19 mouse cellular contexts compared by ENCODE assay signal in genomic region chr2:31960986-31961385, GRCm38 (mm10). TPM values are rescaled to one million over a fixed set of nuclear protein-coding genes. Genes with fewer than 3 reads are reported as not detected.
A peak's percentile ranks its signal among the peaks of the same experiment; 100 is the strongest.
DNase-seq lines count a peak whose midpoint lies in the region; ATAC-seq and TF ChIP-seq lines count a peak whose summit lies in the region.
"Had no signal": no experiment of that assay in that cellular context is flagged by ENCODE, and none has a peak within 500 bp of the region (broad histone marks: within the 10 kb centered on the region; RNA-seq: fewer than 3 reads in every experiment).

No protein-coding gene starts in this region.

- H3K4me3 ChIP-seq in hindbrain, embryonic 12.5 days, result no peak overlapping the region
- no peak overlapping the region for H3K4me3 ChIP-seq in hindbrain, embryonic 11.5 days (ENCODE audit: low read depth, low read length)
- no peak overlapping the region for H3K4me3 ChIP-seq in layer of hippocampus, adult 2 months
- H3K4me3 ChIP-seq in E14TG2a.4 (replicated peaks; ENCODE audit: low read length), result peak overlapping the region; percentile 49
- H3K4me3 ChIP-seq: heart, embryonic 12.5 days; liver, embryonic 12.5 days; megakaryocyte, embryonic 14.5 days had no signal

- H3K9ac ChIP-seq in hindbrain, embryonic 12.5 days, result no peak overlapping the region
- H3K9ac ChIP-seq in hindbrain, embryonic 11.5 days (ENCODE audit: low read depth, low read length), result no peak overlapping the region
- H3K9ac ChIP-seq: heart, embryonic 12.5 days; liver, embryonic 12.5 days had no signal

- 0 out of 2 replicates have a peak, but pooled peaks cover 9% of the 10 kb centered on the region for H3K36me3 ChIP-seq in hindbrain, embryonic 12.5 days
- no peaks in the 10 kb centered on the region for H3K36me3 ChIP-seq in hindbrain, embryonic 11.5 days (ENCODE audit: control insufficient read depth, insufficient read depth, low read length)
- H3K36me3 ChIP-seq in E14TG2a.4 (ENCODE audit: insufficient read depth, low read length), result no peaks in the 10 kb centered on the region
- H3K36me3 ChIP-seq: liver, embryonic 12.5 days had no signal

- ATAC-seq in hindbrain, embryonic 12.5 days (ENCODE audit: low FRiP score), result no peak
- no peak for ATAC-seq in hindbrain, embryonic 11.5 days (ENCODE audit: low FRiP score)
- ATAC-seq in Patski, result peak; percentile 18
- ATAC-seq: liver, embryonic 12.5 days had no signal

- WGBS in hindbrain, embryonic 12.5 days, result 89% methylated on average over 8 of the region's 8 CpGs
- WGBS in hindbrain, embryonic 11.5 days, result 92% methylated on average over 8 of the region's 8 CpGs

- CTCF ChIA-PET in Patski (lab: Charles Lee), result interaction anchor here (1.1 to 2.2 kb wide), 3 partner anchors 12 to 25 kb away, joined by 3 to 9 read pairs (median 3); no protein-coding TSS in a partner anchor

- in situ Hi-C loops in Patski (cut with MboI; ENCODE audit: low pct_unique_long_range_greater_than_20kb), result no loop called here

- POLR2A ChIA-PET in Patski (lab: Charles Lee), result interaction anchor here (1.1 to 2.3 kb wide), 3 partner anchors 12 to 40 kb away, joined by 4 to 6 read pairs (median 4); no protein-coding TSS in a partner anchor

- H3K27ac ChIP-seq in hindbrain, embryonic 12.5 days, result 0 out of 2 replicates have a peak overlapping the region, but pooled peaks have one; percentile 82
- no peak overlapping the region for H3K27ac ChIP-seq in hindbrain, embryonic 11.5 days (ENCODE audit: low read depth, low read length)
- peak overlapping the region; percentile 91 for H3K27ac ChIP-seq in layer of hippocampus, adult 2 months
- H3K27ac ChIP-seq: liver, embryonic 12.5 days had no signal

- no peaks in the 10 kb centered on the region for H3K9me3 ChIP-seq in hindbrain, embryonic 12.5 days (replicated peaks)
- H3K9me3 ChIP-seq in hindbrain, embryonic 11.5 days (ENCODE audit: control insufficient read depth, low read length), result no peaks in the 10 kb centered on the region
- no peaks in the 10 kb centered on the region for H3K9me3 ChIP-seq in E14TG2a.4 (ENCODE audit: low read length)
- H3K9me3 ChIP-seq: heart, embryonic 12.5 days; liver, embryonic 12.5 days; megakaryocyte, embryonic 14.5 days had no signal

- TF ChIP-seq CTCF in layer of hippocampus, adult 2 months (conservative IDR thresholded peaks at IDR 0.05), result no peak
- TF ChIP-seq CTCF in E14TG2a.4 (conservative IDR thresholded peaks at IDR 0.05; ENCODE audit: low read length) (no peak), Patski (IDR thresholded peaks at IDR 0.05) (no peak)

- no peak for DNase-seq in hindbrain, embryonic 11.5 days (ENCODE audit: low spot score)
- DNase-seq in layer of hippocampus, adult 2 months (ENCODE audit: low spot score in 2 of 2), result no peak
- no peak for DNase-seq in layer of hippocampus, adult 18-20 months (ENCODE audit: low spot score in 2 of 2)
- no peak for DNase-seq in Patski (ENCODE audit: low read depth, low spot score)
- DNase-seq in embryo, embryonic 10.5 days (ENCODE audit: low spot score), result no peak
- DNase-seq: adrenal gland, postnatal 14 days; cerebellum, adult 11 months; cerebellum, postnatal 25 days; heart, postnatal 14 days; layer of hippocampus, postnatal 36 days; lung, adult 2 months; right cerebral cortex, postnatal 14 days; spleen, adult 18-20 months; thymus, postnatal 36 days had no signal

- H3K27me3 ChIP-seq in hindbrain, embryonic 12.5 days, result no peaks in the 10 kb centered on the region
- H3K27me3 ChIP-seq in hindbrain, embryonic 11.5 days (ENCODE audit: control insufficient read depth, insufficient read depth, low read length), result no peaks in the 10 kb centered on the region
- no peaks in the 10 kb centered on the region for H3K27me3 ChIP-seq in E14TG2a.4 (ENCODE audit: insufficient read depth, low read length)
- no peaks in the 10 kb centered on the region for H3K27me3 ChIP-seq in Patski
- H3K27me3 ChIP-seq: heart, embryonic 12.5 days had no signal

- peaks cover 28% of the 10 kb centered on the region for H3K4me1 ChIP-seq in hindbrain, embryonic 12.5 days
- H3K4me1 ChIP-seq in hindbrain, embryonic 11.5 days (replicated peaks; ENCODE audit: control insufficient read depth, insufficient read depth, low read length), result no peaks in the 10 kb centered on the region
- peaks cover 52% of the 10 kb centered on the region for H3K4me1 ChIP-seq in E14TG2a.4 (replicated peaks; ENCODE audit: low read depth, low read length)

- no peak overlapping the region for H3K4me2 ChIP-seq in hindbrain, embryonic 12.5 days (replicated peaks)
- no peak overlapping the region for H3K4me2 ChIP-seq in hindbrain, embryonic 11.5 days (replicated peaks; ENCODE audit: low read depth, low read length)
- H3K4me2 ChIP-seq: heart, embryonic 12.5 days; liver, embryonic 12.5 days had no signal

RNA-seq across cellular contexts. Expression of gene Aif1l, which starts 11.0 kb away (rescaled TPM):
- polyA plus RNA-seq in hindbrain, embryonic 12.5 days (2016; fragmentation: Nextera tagmentation; extraction: Ambion mirVana), result 44.1 and 58.0 TPM in 2 replicates
- 54.0 and 58.3 TPM in 2 replicates for polyA plus RNA-seq in hindbrain, embryonic 11.5 days (2014; fragmentation: Nextera tagmentation; extraction: Ambion mirVana)
- 1 to 10 TPM; 6.0 to 7.4 TPM for total RNA-seq in layer of hippocampus, adult 2 months (2021)
- total RNA-seq in layer of hippocampus, adult 18-20 months (2021), result 1 to 10 TPM; 8.0 to 9.2 TPM
- 343 TPM for polyA plus RNA-seq in Patski (2021)

RNA-seq across cellular contexts. Expression of gene Nup214, which starts 13.2 kb away (rescaled TPM):
- 75.3 and 79.7 TPM in 2 replicates for polyA plus RNA-seq in hindbrain, embryonic 12.5 days (2016; fragmentation: Nextera tagmentation; extraction: Ambion mirVana)
- polyA plus RNA-seq in hindbrain, embryonic 11.5 days (2014; fragmentation: Nextera tagmentation; extraction: Ambion mirVana), result 70.0 and 76.1 TPM in 2 replicates
- 10 to 100 TPM; 67.0 to 69.3 TPM for total RNA-seq in layer of hippocampus, adult 2 months (2021)
- total RNA-seq in layer of hippocampus, adult 18-20 months (2021), result 10 to 100 TPM; 54.3 to 59.0 TPM
- polyA plus RNA-seq in Patski (2021), result 40.5 TPM
